17 mouse cellular contexts compared by ENCODE assay signal in genomic region chr11:20326328-20326995, GRCm38 (mm10). TPM values are rescaled to one million over a fixed set of nuclear protein-coding genes. Genes with fewer than 3 reads are reported as not detected.
DNase-seq lines count a peak whose midpoint lies in the region; ATAC-seq lines count a peak whose summit lies in the region.
"Had no signal": no experiment of that assay in that cellular context is flagged by ENCODE, and none has a peak within 500 bp of the region (broad histone marks: within the 10 kb centered on the region; RNA-seq: fewer than 3 reads in every experiment).

No protein-coding gene starts in this region.

- WGBS in heart, embryonic 11.5 days (ENCODE audit: insufficient replicate concordance) = 56% methylated on average over 11 of the region's 11 CpGs
- WGBS in limb, embryonic 13.5 days = 78% methylated on average over 11 of the region's 11 CpGs
- WGBS in limb, embryonic 10.5 days = 88% methylated on average over 11 of the region's 11 CpGs

- H3K27me3 ChIP-seq in heart, embryonic 11.5 days (ENCODE audit: control insufficient read depth, insufficient read depth, low read length) = peaks cover 5% of the 10 kb centered on the region
- H3K27me3 ChIP-seq in limb, embryonic 13.5 days = no peaks in the 10 kb centered on the region
- H3K27me3 ChIP-seq in limb, embryonic 10.5 days (ENCODE audit: low read depth, poor library complexity, severe bottlenecking) = no peaks in the 10 kb centered on the region
- H3K27me3 ChIP-seq: intestine, embryonic 15.5 days; midbrain, embryonic 12.5 days had no signal

- peaks cover 9% of the 10 kb centered on the region for H3K4me1 ChIP-seq in heart, embryonic 11.5 days (ENCODE audit: control insufficient read depth, insufficient read depth, low read length)
- peaks cover 19% of the 10 kb centered on the region for H3K4me1 ChIP-seq in limb, embryonic 13.5 days
- H3K4me1 ChIP-seq in limb, embryonic 10.5 days = peaks cover 12% of the 10 kb centered on the region

- H3K9ac ChIP-seq in heart, embryonic 11.5 days (ENCODE audit: low read depth, low read length) = no peak overlapping the region
- H3K9ac ChIP-seq in limb, embryonic 13.5 days = no peak overlapping the region
- H3K9ac ChIP-seq: intestine, embryonic 15.5 days; midbrain, embryonic 12.5 days had no signal

- no peaks in the 10 kb centered on the region for H3K36me3 ChIP-seq in heart, embryonic 11.5 days (ENCODE audit: control insufficient read depth, insufficient read depth, low read length)
- H3K36me3 ChIP-seq in limb, embryonic 13.5 days = no peaks in the 10 kb centered on the region
- H3K36me3 ChIP-seq in limb, embryonic 10.5 days = no peaks in the 10 kb centered on the region
- H3K36me3 ChIP-seq: heart, embryonic 10.5 days; intestine, embryonic 15.5 days; midbrain, embryonic 12.5 days had no signal

- no peak for ATAC-seq in heart, embryonic 11.5 days (replicated peaks; ENCODE audit: insufficient number of reproducible peaks, low FRiP score, low TSS enrichment)
- no peak for ATAC-seq in limb, embryonic 13.5 days (ENCODE audit: low FRiP score, low read depth)
- ATAC-seq: intestine, embryonic 15.5 days had no signal

- DNase-seq in heart, adult 9 months (ENCODE audit: low spot score in 2 of 2) = no peak
- no peak for DNase-seq in limb, embryonic 10.5 days (ENCODE audit: low spot score)
- DNase-seq in retina, postnatal 1 day = peak; percentile 24
- DNase-seq in retina, embryonic 14.5 days (ENCODE audit: low spot score) = no peak
- no peak for DNase-seq in right cerebral cortex, postnatal 36 days (ENCODE audit: low spot score in 2 of 2)
- DNase-seq: adrenal gland, postnatal 14 days; cerebellum, adult 2 months; lung, postnatal 14 days; right cerebral cortex, postnatal 25 days had no signal

- no peak overlapping the region for H3K4me3 ChIP-seq in heart, embryonic 11.5 days (ENCODE audit: low read depth, low read length)
- H3K4me3 ChIP-seq in limb, embryonic 13.5 days = no peak overlapping the region
- no peak overlapping the region for H3K4me3 ChIP-seq in limb, embryonic 10.5 days
- H3K4me3 ChIP-seq: heart, embryonic 10.5 days; intestine, embryonic 15.5 days; layer of hippocampus, adult 2 months; midbrain, embryonic 12.5 days had no signal

- H3K27ac ChIP-seq in heart, embryonic 11.5 days (ENCODE audit: low read depth, low read length) = peak overlapping the region; percentile 62
- H3K27ac ChIP-seq in limb, embryonic 13.5 days = no peak overlapping the region
- no peak overlapping the region for H3K27ac ChIP-seq in limb, embryonic 10.5 days
- H3K27ac ChIP-seq: heart, embryonic 10.5 days; intestine, embryonic 15.5 days; kidney, postnatal 0 days; layer of hippocampus, adult 2 months; midbrain, embryonic 12.5 days had no signal

- H3K9me3 ChIP-seq in heart, embryonic 11.5 days (replicated peaks; ENCODE audit: control insufficient read depth, low read length) = no peaks in the 10 kb centered on the region
- H3K9me3 ChIP-seq in limb, embryonic 13.5 days = no peaks in the 10 kb centered on the region
- no peaks in the 10 kb centered on the region for H3K9me3 ChIP-seq in limb, embryonic 10.5 days (replicated peaks)
- H3K9me3 ChIP-seq: G1E; heart, embryonic 10.5 days; intestine, embryonic 15.5 days; midbrain, embryonic 12.5 days had no signal

- peak overlapping the region; percentile 35 for H3K4me2 ChIP-seq in heart, embryonic 11.5 days
- peak overlapping the region; percentile 1; the same call in 1 of the 2 replicates for H3K4me2 ChIP-seq in limb, embryonic 13.5 days (replicated peaks)
- H3K4me2 ChIP-seq: intestine, embryonic 15.5 days; midbrain, embryonic 12.5 days had no signal

RNA-seq across cellular contexts. Expression of gene Slc1a4, which starts 6.1 kb away (rescaled TPM):
- polyA plus RNA-seq in heart, embryonic 11.5 days (2014; fragmentation: Nextera tagmentation; extraction: Ambion mirVana) = 7.9 and 10.6 TPM in 2 replicates
- polyA plus RNA-seq in limb, embryonic 13.5 days (2015; fragmentation: Nextera tagmentation; extraction: Ambion mirVana) = 14.5 and 16.4 TPM in 2 replicates
- polyA plus RNA-seq in limb, embryonic 10.5 days (2016; fragmentation: Nextera tagmentation; extraction: Ambion mirVana) = 11.1 and 11.9 TPM in 2 replicates
